Mouse (Mus musculus) lung, adult 2 months (tissue): ENCODE results near the gene Tmem108.

Experiments
- CTCF ChIP-seq: fragments of 200-500 bp; IDR thresholded peaks from 2 replicates; pipeline ENCODE4 v1.5.1; 2011; ENCODE audit warnings: mild to moderate bottlenecking, low read length, control low read depth; ENCODE audit not compliant: insufficient read depth
- POLR2A ChIP-seq: fragments of 200-500 bp; IDR thresholded peaks from 2 replicates; pipeline ENCODE4 v1.6.1; 2011; ENCODE audit warnings: low read depth, mild to moderate bottlenecking, control low read depth, low read length, borderline replicate concordance; ENCODE audit errors: extremely low read depth

GRCm38 (mm10) chr9:103590801-103591200 lies 170.8 kb downstream of the Tmem108 start:
- no peak for TF ChIP-seq POLR2A
- TF ChIP-seq CTCF: no peak
